Mouse (Mus musculus): ENCODE data around the gene Mga. TPM values are rescaled to one million over a fixed set of nuclear protein-coding genes. Genes with fewer than 3 reads are reported as not detected.

Mga gene
- total and polyA plus RNA-seq, 2 experiments from 2014 or later, result 11.4 to 76.4 TPM

- Histone ChIP-seq H3K9me3 (ENCODE audit: low read length) (no peaks in the 10 kb centered on the region), H3K4me3 (ENCODE audit: low read length) (no peak overlapping the region), H3K36me3 (ENCODE audit: insufficient read depth, low read length) (peaks cover 14% of the 10 kb centered on the region), H3K27ac (no peak overlapping the region), H3K27me3 (ENCODE audit: insufficient read depth, low read length) (no peaks in the 10 kb centered on the region), H3K4me1 (ENCODE audit: insufficient read depth, low read length) (no peaks in the 10 kb centered on the region), H3K9ac (replicated peaks; ENCODE audit: low read length) (no peak overlapping the region), H3K4me2 (ENCODE audit: low read depth, low read length) (no peak overlapping the region)
- 87% methylated on average over 2 of the region's 2 CpGs for WGBS
- ATAC-seq (no peak), DNase-seq (ENCODE audit: low spot score) (no peak)
- no peak for TF ChIP-seq CTCF (IDR thresholded peaks at IDR 0.05; ENCODE audit: low read depth)
Observed at GRCm38 (mm10) chr2:120003970-120004369, 106.9 kb downstream of the Mga start.

GRCm38 (mm10) chr2:120006696-120007095, 109.7 kb downstream of the Mga start:
- H3K4me2 ChIP-seq (ENCODE audit: low read depth, low read length), result no peak overlapping the region
- WGBS, result 96% methylated on average over 7 of the region's 7 CpGs

GRCm38 (mm10) chr2:120007680-120008210, 110.7 kb downstream of the Mga start:
- no peak overlapping the region for H3K4me2 ChIP-seq (ENCODE audit: low read depth, low read length)
- no peak overlapping the region for H3K4me3 ChIP-seq (ENCODE audit: low read length)
- peaks cover 7% of the 10 kb centered on the region; the same call in 1 of the 2 replicates for H3K36me3 ChIP-seq (ENCODE audit: insufficient read depth, low read length)
- no peak for DNase-seq (ENCODE audit: low spot score)
- H3K9ac ChIP-seq (replicated peaks; ENCODE audit: low read length), result no peak overlapping the region
- no peaks in the 10 kb centered on the region for H3K27me3 ChIP-seq (ENCODE audit: insufficient read depth, low read length)
- whole genome bisulfite sequencing, result 78% methylated on average over 4 of the region's 4 CpGs
- no peak for ATAC-seq
- H3K4me1 ChIP-seq (ENCODE audit: insufficient read depth, low read length), result no peaks in the 10 kb centered on the region
- no peak for TF ChIP-seq CTCF (IDR thresholded peaks at IDR 0.05; ENCODE audit: low read depth)
- H3K27ac ChIP-seq, result no peak overlapping the region
- no peaks in the 10 kb centered on the region for H3K9me3 ChIP-seq (ENCODE audit: low read length)

More at GRCm38 (mm10) chr2:120006696-120007095, 109.7 kb downstream of the Mga start:
- no peak overlapping the region for H3K27ac ChIP-seq
- no peaks in the 10 kb centered on the region for H3K9me3 ChIP-seq (ENCODE audit: low read length)
- no peak for TF ChIP-seq CTCF (IDR thresholded peaks at IDR 0.05; ENCODE audit: low read depth)
- DNase-seq (ENCODE audit: low spot score), result no peak
- no peak overlapping the region for H3K4me3 ChIP-seq (ENCODE audit: low read length)
- no peak for ATAC-seq
- peaks cover 4% of the 10 kb centered on the region; the same call in 1 of the 2 replicates for H3K36me3 ChIP-seq (ENCODE audit: insufficient read depth, low read length)
- no peaks in the 10 kb centered on the region for H3K27me3 ChIP-seq (ENCODE audit: insufficient read depth, low read length)
- H3K9ac ChIP-seq (replicated peaks; ENCODE audit: low read length), result no peak overlapping the region
- no peaks in the 10 kb centered on the region for H3K4me1 ChIP-seq (ENCODE audit: insufficient read depth, low read length)

- H3K27ac ChIP-seq, result no peak overlapping the region
- WGBS, result 70% methylated on average over 4 of the region's 4 CpGs
- TF ChIP-seq CTCF (IDR thresholded peaks at IDR 0.05; ENCODE audit: low read depth), result no peak
Observed at GRCm38 (mm10) chr2:120008672-120009071, 111.6 kb downstream of the Mga start.

GRCm38 (mm10) chr2:120011462-120012200, 114.6 kb downstream of the Mga start:
- H3K9ac ChIP-seq (replicated peaks; ENCODE audit: low read length), result no peak overlapping the region
- no peaks in the 10 kb centered on the region for H3K27me3 ChIP-seq (ENCODE audit: insufficient read depth, low read length)
- no peaks in the 10 kb centered on the region for H3K4me1 ChIP-seq (ENCODE audit: insufficient read depth, low read length)
- H3K4me3 ChIP-seq (ENCODE audit: low read length), result no peak overlapping the region
- peak; percentile 40; the same call in 1 of the 2 replicates for ATAC-seq
- TF ChIP-seq CTCF (IDR thresholded peaks at IDR 0.05; ENCODE audit: low read depth), result peak; percentile 72
- H3K27ac ChIP-seq, result no peak overlapping the region
- no peak overlapping the region for H3K4me2 ChIP-seq (ENCODE audit: low read depth, low read length)
- H3K9me3 ChIP-seq (ENCODE audit: low read length), result no peaks in the 10 kb centered on the region
- WGBS, result 69% methylated on average over 8 of the region's 8 CpGs
- peak; percentile 73 for DNase-seq (ENCODE audit: low spot score)
- peaks cover 31% of the 10 kb centered on the region for H3K36me3 ChIP-seq (ENCODE audit: insufficient read depth, low read length)

More at GRCm38 (mm10) chr2:120008672-120009071, 111.6 kb downstream of the Mga start:
- H3K36me3 ChIP-seq (ENCODE audit: insufficient read depth, low read length), result peaks cover 13% of the 10 kb centered on the region; the same call in 1 of the 2 replicates
- no peaks in the 10 kb centered on the region for H3K4me1 ChIP-seq (ENCODE audit: insufficient read depth, low read length)
- H3K4me2 ChIP-seq (ENCODE audit: low read depth, low read length), result no peak overlapping the region
- no peak for ATAC-seq
- no peaks in the 10 kb centered on the region for H3K9me3 ChIP-seq (ENCODE audit: low read length)
- no peak overlapping the region for H3K9ac ChIP-seq (replicated peaks; ENCODE audit: low read length)
- no peak overlapping the region for H3K4me3 ChIP-seq (ENCODE audit: low read length)
- DNase-seq (ENCODE audit: low spot score), result no peak
- H3K27me3 ChIP-seq (ENCODE audit: insufficient read depth, low read length), result no peaks in the 10 kb centered on the region

GRCm38 (mm10) chr2:120012924-120013323, 115.9 kb downstream of the Mga start:
- H3K27me3 ChIP-seq (ENCODE audit: insufficient read depth, low read length), result no peaks in the 10 kb centered on the region
- no peak overlapping the region for H3K4me2 ChIP-seq (ENCODE audit: low read depth, low read length)
- no peak for TF ChIP-seq CTCF (IDR thresholded peaks at IDR 0.05; ENCODE audit: low read depth)
- no peak for ATAC-seq
- H3K9ac ChIP-seq (replicated peaks; ENCODE audit: low read length), result no peak overlapping the region
- DNase-seq (ENCODE audit: low spot score), result no peak
- H3K4me3 ChIP-seq (ENCODE audit: low read length), result no peak overlapping the region
- WGBS, result 91% methylated on average over 13 of the region's 13 CpGs
- H3K27ac ChIP-seq, result no peak overlapping the region
- peaks cover 43% of the 10 kb centered on the region for H3K36me3 ChIP-seq (ENCODE audit: insufficient read depth, low read length)
- H3K4me1 ChIP-seq (ENCODE audit: insufficient read depth, low read length), result no peaks in the 10 kb centered on the region
- H3K9me3 ChIP-seq (ENCODE audit: low read length), result no peaks in the 10 kb centered on the region

All from hindbrain, postnatal 0 days (tissue).